Mouse (Mus musculus): Measurements from ENCODE around the gene Zrsr1.

Zrsr1 gene

DNA sequence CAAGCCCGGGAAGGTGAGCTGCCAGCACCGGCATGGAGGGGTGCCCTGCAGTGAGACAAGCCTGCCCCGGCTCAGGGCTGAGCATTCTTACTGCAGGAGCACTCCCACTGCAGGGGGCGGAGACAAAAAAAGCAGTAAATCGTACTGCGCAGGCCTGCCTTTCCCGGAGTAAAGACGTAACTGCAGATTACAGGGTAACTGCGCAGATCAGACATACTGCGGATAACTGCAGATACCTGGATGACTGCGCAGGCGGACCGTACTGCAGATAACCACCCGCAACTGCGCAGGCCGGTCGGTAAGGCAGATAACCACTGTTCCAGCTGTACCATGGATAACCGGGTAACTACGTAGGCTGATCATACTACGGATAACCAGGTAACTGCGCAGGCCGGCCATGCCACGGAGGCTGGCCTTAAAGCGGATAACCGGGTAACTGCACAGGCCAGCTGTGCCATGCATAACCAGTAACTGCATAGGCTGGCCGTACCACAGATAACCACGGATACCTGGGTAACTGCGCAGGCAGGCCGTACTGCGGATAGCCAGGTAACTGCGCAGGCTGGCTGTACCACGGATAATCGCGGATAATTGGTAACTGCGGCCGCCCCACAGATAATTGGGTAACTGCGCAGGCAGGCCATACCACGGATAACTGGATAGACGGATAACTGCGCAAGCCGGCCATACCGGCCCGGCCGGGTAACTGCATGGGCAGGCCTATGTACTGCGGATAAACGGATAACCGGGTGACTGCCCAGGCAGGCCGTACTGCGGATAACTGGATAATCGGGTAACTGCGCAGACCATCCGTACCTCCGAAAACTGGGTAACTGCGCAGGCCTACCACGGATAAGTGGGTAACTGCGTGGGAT, at the start of gene Zrsr1:
TSS of gene Zrsr1 (plus strand) at position 171 of the 875 bp plus-strand sequence.
- DNase-seq, result peak; percentile 80 to 83

DNA sequence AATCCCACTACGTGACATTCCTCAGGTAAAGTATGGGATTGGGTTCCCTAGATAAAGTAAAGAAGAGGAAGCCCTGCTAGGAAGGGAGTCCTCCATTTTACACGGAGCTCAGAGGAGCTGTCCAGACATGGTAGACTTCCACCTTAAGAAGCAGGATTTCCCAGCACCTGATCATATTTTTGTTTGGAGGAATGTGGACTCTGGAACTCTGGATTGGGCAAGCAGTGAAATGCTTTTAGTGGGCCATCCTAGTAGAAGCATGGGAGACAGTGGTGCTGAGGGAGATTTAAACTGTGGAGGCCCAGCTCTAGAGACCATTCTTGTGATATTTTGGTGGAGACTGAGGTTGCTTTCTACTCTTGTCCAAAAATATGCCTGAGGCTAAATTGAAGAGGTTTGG, 49.3 kb upstream of the Zrsr1 start:
- DNase-seq, result peak; percentile 15 to 33

DNA sequence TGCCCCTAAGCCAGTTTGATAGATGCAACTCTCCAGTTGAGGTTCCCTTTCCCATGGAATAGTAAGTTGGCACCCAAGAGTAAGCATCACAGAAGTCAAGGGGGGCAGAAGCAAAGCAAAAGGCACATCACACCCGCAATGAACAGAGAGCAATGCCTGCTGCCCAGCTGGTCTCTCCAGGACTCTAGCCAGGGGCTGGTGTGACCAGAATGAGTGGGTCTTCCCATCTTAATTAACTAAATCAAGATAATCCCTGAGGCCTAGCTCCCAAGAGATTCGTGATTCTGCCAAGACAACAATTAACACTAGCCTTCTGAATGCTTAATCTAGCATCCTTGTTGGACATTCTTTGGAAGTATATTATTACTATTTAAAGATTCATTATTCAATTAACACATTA, 48.2 kb upstream of the Zrsr1 start:
- no peak for DNase-seq

DNA sequence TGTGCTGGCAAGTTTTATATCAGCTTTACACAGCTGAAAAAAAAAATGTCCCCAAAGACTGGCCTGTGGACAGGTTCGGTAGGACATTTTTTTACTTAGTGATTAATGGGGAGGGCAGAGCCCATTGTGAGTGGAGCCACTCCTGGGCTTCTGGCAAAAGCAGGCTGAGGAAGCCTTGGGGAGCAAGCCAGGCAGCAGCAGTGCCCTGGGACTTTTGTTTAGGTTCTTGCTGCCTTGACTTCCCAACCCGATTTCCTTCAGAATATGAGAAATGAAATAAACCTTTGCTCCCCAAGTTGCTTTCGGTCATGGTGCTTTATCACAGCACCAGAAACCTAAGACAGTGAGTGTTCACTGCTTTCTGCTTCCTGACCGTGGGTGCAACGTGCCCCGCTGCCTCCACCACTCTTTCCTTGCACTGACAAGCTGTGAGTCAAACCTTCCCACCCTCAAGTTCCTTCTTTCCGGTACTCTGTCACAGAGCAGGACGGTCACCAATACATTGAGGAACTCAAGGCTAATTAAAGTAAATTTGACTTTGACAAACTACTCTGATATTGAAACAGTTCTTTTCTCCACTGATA, 43.1 kb upstream of the Zrsr1 start:
- DNase-seq, result no peak

DNA sequence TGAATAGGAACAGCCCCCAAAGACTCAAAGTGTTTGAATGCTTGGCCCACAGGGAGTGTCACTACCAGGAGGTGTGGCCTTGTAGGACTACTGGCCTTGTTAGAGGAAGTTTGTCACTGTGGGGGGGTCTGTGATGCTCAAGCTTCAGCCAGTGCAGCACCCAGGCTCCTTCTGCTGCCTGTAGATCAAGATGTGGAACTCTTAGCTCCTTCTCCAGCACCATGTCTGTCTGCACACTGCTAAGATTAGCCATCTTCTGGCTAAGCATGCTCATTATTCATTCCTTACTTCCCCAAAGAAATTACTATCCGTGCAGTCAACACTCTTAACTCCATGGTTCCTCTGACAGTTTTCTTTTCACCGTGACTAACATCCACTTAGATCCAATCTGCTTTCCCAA, 41.7 kb upstream of the Zrsr1 start:
- no peak for DNase-seq

DNA sequence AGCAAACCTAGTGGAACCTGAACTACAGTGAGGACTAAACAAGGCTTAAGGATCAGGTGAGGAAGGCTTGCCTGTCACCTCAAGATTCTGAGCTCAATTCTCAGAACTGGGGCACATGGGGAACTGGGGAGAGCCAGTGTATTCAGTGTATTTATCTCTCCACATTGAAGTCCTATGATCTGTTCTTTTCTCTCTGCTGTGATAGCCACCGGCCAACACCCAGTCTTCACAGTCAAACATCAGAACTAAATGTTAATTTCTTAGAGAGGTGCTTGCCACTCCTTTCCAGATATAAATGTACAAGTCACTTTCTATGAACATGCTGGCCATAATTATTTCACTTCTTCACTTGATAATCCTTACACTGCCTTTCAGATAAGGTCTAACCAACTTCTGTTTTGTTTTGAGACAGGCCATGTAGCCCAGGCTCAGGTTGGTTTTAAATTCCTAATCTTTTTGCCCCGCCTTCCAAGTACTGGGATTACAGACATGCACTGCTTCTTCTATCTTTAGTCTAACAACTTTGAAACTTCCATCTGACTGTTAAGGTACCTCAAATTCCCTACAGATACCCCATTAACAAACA, 40.4 kb upstream of the Zrsr1 start:
- no peak for DNase-seq

DNA sequence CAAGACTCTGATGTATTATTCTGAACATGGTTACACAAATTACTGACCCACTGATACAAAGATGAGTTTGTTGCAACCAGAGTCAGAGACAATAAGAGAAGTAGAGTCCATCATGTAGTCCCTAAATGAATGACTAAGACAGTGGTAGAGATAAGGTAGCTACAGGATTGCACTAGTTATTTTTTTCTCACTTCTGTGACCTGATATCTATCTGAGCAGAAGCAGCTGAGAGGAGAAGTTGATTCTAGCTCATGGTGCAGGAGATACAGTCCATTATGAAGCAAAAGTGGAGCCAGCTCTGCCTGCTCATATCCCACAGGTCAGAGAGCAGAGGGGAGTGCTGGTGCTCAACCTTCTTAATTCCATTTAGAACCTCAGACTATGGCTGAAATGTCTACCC, 39.6 kb upstream of the Zrsr1 start:
- DNase-seq, result no peak

DNA sequence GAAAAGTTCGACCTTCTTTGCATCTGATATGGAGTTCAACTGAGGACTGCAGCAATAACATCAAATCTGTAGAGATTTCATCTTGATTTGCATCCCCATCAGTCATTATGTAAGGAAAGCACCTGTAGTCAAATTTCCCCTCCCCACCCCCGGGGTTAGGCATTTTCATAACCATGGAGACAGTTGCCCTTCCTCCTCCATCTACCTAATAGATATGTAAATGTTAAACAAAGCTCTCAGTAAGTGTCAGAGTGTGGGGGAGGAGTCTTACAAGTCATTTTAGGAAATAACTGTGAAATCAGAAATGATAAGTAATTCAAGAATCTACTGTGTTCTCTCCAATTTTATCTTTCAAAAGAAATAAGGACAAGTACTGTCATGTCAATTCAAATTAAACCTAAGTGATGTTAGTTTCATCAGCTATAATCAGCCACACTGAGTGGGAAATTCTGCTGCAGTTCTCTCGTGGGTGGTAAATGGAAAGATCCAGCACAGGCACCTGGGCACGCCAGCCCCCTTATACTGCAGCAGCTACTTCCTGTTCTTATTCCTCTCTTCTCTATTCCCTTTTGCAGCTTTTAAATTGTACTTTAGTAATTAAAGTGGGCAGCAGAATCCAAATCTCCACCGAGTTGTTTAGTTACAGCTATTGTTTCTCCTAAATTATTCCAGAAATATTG, 35.2 kb upstream of the Zrsr1 start:
- no peak for DNase-seq

DNA sequence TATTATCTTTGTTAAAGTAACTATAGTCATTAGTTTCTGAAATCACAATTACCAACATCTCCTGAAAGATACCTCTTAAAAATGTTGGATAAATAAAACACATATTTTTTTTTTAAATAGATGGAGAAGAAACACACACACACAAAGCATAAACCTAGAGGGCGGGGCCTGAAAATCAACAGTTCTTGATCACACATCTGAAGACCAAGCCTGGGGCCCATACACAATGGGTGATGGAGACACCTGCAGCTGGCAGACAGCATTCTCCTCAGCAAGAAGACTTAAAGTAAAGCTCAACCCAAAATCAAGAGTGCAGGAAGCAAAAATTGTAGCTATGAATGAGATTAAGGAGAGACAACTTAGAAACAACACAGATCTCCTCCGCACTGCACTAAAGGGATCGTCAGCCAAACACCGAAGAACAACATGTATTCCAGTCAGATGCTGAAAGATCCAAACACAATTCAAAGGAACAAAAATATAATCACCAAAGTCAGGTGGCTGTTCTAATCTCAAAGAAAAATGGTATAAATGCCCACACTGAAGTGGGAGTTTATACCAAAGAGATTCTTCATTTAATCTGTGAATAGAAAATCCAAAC, 34.0 kb upstream of the Zrsr1 start:
- no peak for DNase-seq

DNA sequence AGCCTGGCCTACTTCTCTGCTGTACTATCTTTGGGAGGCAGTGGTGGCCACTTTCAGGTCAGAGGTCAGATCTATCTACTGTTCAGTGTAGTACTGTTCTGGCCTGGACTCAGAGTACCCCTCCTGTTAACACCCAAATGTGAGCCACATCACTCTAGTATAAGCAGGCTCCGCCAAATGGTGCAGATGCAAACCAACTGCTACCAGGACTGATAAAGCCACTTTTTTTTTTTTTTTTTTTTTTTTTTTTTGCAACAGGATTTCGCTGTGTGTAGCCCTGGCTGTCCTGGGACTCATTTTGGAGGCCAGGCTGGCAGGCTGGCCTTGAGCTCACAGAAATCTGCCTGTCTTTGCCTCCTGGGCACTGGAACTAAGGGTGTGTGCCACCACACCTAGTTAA, 32.8 kb upstream of the Zrsr1 start:
- no peak for DNase-seq

DNA sequence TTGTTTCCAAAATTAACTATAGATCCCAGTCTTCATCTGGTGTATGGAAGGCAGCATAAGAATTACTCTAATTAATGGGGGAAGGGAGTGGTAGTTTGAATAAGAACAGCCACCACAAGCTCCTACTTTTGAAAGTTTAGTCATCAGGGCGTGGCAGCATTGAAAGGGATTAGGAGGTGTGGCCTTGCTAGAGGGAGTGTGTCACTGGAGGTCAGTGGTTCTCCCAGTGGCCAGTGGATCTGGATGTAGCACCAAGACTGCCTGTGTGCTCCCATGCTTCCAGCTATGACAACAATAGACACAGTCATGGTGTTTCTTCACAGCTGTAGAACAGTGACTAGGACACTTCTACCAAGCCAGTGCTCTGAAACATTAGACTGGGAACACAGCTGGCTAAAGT, 22.7 kb upstream of the Zrsr1 start:
- DNase-seq, result no peak

DNA sequence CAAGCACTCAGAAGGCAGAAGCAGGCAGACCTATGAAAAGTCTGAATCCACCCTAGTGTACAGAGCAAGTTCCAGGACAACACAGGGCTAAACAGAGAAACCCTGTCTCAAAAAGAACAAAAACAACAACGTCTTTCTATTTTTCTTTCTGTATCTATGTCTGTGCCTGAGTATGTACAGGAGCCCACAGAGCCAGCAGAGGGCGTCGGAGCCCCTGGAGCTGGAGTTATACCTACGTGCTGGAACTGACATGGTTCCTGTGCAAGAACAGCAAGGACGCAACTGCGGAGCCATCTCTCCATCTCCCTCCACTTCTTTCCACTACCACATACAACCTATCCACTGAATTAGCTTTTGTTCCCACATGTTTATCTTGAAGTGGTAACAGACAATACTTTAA, 21.7 kb upstream of the Zrsr1 start:
- DNase-seq, result no peak

DNA sequence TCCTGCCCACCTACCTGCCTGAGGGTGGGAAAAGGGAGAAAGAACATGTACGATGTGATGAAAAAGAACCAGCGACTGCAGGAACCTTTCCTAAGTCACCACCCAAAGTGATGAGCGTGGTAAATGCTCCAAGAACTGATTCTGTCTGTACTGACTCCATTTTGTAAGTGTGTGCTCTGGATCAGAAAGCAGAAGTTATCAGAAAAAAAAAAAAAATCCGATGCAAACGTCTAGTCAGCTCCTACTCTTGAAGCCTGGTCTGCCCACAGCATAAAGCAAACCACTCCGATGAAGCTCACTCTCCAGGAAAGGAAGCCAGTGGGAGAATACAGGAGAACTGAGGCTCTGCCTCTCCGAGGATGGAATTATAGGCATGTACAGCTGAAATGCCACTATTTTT, 19.1 kb upstream of the Zrsr1 start:
- no peak for DNase-seq

DNA sequence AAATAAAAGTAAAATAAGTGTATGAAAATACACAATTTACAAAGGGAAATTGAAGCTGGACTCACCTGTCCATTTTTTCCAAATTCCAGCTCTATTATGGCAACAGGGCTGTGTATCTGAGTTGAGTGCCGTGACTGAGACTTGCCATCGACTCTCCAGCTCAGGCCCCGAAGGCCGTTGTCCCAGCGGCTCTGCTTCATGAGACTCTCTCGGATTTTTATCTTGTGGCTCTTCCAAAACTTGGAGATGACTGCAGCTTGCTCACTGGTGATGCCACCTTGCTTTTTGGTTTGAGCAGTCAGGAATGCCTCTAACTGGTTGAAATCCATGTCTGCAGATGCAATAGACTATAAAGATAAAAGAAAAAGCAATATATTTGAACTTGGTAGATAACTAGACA, 15.5 kb upstream of the Zrsr1 start:
- DNase-seq, result no peak

DNA sequence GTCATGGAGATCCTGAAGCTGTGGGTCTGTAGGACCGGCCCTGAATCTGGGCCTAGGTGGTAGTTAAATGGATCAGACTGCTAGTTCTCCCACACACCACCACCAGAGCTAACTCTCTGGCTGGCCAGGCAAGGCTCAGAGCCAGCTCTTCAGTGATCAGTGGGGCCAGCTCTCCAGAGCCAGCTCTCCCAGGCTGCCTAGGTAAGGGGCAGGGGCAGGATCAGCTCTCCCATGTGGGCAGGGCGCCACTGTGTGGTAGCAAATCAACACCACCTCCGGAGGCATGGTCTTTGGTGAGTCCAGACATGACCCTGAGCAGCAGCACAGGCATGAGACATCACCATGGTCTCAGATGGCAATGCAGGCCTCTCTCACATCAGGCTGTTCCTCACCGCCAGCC, 15.0 kb upstream of the Zrsr1 start:
- DNase-seq, result peak; percentile 82 to 85

DNA sequence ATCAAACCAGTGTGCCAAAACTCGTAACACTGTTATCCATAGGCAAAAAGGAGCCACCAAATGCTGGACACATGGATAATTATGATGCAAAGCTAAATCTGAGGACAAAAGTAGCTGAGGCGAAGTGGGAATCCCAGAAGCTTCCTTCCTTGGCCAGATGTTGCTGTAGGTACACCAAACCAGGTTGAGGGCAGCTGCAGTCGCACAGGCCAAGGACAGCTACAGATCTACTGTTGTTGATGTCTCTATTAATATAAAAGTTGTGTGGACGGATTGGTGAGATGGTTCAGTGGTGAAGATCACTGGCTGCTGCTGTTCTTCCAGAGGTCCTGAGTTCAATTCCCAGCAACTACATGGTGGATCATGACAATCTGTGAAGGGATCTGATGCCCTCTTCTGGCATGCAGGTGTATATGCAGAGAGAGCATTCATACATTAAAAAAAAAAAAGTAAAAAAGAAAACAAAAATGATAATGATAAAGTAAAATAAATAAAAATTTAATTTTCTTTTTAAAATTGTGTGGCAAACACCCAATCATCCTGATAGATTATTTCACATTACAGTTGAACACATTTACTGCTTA, 13.9 kb upstream of the Zrsr1 start:
- DNase-seq, result no peak

DNA sequence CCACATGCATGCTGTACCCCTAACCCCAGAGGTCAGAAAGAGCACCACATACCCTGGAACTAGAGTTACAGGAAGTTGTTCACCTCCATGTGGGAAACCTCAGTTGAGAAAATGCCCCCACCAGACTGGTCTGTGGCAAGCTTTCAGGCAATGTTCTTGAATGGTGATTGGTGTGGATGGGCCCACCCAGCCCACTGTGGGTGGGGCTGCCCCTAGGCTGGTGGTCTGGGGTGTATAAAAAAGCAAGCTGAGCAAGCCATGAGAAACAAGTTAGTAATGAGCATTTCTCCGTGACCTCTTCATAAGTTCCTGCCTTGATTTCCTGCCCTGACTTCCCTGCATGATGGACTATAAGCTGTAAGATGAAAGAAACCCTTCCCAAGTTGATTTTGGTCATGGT, 9.7 kb upstream of the Zrsr1 start:
- DNase-seq, result no peak

DNA sequence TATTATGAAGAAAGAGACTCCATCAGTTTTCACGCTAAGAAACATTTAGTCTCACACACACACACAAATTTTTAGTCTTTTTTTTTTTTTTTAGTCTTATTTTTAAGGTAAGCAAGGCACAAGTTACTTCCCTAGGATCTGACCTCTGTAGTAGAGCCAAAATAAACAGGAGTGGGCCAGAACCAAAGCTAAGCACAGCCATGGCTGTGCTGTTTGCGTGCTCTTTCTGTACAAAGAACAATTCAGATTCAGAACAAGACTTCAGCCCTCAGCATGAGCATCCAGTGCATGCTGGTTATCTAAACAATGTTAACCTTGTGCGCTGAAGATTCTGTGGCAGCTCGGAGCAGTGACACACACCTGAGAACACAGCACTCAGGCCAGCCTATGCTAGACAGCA, 7.4 kb upstream of the Zrsr1 start:
- DNase-seq, result no peak

DNA sequence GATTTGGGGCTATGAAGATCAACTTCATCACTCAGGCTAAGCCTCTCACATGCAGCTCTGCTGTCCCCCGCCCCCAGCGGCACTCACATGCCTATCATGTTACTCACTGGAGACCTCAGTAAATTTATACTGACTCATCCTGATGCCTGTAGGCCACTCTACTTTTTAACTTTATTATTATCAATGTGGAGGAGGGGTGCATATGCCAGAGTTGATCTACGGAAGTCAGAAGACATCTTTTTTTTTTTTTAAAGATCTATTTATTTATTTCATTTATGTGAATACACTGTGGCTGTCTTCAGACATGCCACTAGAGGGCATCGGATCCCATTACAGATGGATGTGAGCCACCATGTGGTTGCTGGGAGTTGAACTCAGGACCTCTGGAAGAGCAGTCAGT, 6.3 kb upstream of the Zrsr1 start:
- DNase-seq, result no peak

DNA sequence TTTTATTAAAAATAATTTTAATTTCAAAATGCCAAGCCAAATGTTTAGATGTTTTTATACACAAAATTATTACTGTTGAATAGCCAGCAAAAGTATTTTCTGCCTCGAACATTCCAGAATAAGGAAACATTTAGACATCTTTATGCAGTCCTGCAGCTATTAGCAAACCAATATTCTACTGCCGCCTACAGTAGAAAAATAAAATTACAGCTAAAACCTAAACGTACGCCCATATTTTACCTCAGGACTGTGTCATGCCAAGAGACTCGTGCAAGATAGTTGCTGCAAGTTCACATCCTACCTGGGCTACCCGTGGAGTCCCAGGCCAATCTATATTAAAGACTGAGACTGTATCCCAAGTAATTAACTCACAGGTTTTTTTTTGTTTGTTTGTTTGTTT, 2.3 kb upstream of the Zrsr1 start:
- peak in 1 of 2 experiments; percentile 29 for DNase-seq

DNA sequence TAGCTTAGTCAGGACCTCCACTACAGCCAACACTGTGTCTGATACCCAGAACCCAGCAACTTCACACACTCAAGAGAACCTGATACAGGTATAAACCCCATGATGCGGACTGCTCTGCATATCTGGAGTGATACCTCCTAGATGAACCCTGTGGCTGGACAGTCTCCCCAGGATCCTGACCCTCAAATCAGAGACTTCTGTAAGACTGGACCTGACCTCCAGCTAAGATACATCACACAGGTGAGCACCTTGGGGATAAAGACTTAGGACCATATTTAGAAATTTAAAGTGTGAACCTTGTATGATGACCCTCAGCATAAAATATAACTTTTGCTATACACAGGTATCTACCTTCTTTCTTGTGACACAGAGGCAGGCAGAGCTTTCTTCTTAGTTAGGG, 1.3 kb upstream of the Zrsr1 start:
- no peak for DNase-seq

DNA sequence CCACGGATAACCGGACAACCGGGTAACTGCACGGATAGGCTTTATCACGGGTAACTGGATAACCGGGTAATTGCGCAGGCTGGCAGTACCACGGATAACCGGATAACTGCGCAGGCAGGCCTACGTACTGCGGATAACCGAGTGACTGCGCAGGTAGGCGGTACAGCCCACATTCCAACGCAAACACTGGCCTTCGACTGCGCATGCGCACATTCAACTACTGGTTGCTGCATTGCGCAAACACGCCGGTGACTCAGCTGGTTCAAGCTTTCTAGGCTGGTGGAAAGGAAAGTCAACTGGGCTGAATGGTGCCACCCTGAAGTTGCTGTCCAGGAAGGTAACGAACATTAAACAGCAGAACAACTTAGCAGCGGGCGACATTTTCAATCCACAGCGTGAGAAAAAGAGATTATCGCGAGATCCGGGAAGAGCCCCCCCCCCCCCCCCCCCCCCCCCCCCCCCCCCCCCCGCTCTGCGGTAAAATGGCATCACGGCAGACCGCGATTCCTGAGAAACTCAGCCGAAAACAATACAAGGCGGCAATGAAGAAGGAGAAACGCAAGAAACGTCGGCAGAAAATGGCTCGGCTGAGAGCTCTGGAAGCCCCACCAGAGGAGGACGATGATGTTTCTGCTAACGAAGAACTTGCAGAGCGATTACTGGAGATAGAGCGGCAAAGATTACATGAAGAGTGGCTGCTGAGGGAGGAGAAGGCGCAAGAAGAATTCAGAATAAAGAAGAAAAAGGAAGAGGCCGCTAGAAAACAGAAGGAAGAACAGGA, 1.1 kb downstream of the Zrsr1 start:
- peak; percentile 80 to 84 for DNase-seq

Data from kidney, adult 8-10 months (tissue).